Mouse (Mus musculus): ENCODE measurements around the gene Syde1. TPM values are rescaled to one million over a fixed set of nuclear protein-coding genes. Genes with fewer than 3 reads are reported as not detected.
"Not testable (repeated sequence)": the region's sequence is repeated elsewhere in the genome, so short reads cannot be mapped to it uniquely, and the experiment has no call there.

Syde1 gene
- polyA plus RNA-seq (2012; rRNA removed), result 17.6 and 19.8 TPM in 2 replicates

GRCm38 (mm10) chr10:78591406-78592328 is at the start of gene Syde1:
Syde1 (minus strand) TSS chr10:78591964.
- TF ChIP-seq CTCF (IDR thresholded peaks at IDR 0.05; ENCODE audit: borderline replicate concordance, insufficient read depth, low read depth, low read length) (no peak), POLR2A (IDR thresholded peaks at IDR 0.05; ENCODE audit: borderline replicate concordance, insufficient read depth, low read length) (no peak)
- peaks cover 3% of the 10 kb centered on the region for H3K4me1 ChIP-seq (ENCODE audit: control insufficient read depth, insufficient read depth, low read length)
- H3K4me3 ChIP-seq (replicated peaks; ENCODE audit: insufficient read depth, low read depth, low read length), result peak within 1 kb of the TSS; percentile 68
- DNase-seq, result peak in 1 of 2 experiments; percentile 52
- H3K27me3 ChIP-seq (ENCODE audit: control insufficient read depth, insufficient read depth, low read length), result no peaks in the 10 kb centered on the region; the same call in 1 of the 2 replicates
- WGBS, result 7% methylated on average over 52 of the region's 54 CpGs
- no peak within 1 kb of the TSS for H3K27ac ChIP-seq (ENCODE audit: insufficient read depth, low read length)

- Histone ChIP-seq H3K4me3 (replicated peaks; ENCODE audit: insufficient read depth, low read depth, low read length) (no peak overlapping the region), H3K4me1 (ENCODE audit: control insufficient read depth, insufficient read depth, low read length) (peaks cover 8% of the 10 kb centered on the region), H3K27ac (ENCODE audit: insufficient read depth, low read length) (no peak overlapping the region), H3K27me3 (ENCODE audit: control insufficient read depth, insufficient read depth, low read length) (no peaks in the 10 kb centered on the region)
- peak; percentile 19 to 39 for DNase-seq
- 10% methylated on average over 6 of the region's 6 CpGs for WGBS
- TF ChIP-seq CTCF (IDR thresholded peaks at IDR 0.05; ENCODE audit: borderline replicate concordance, insufficient read depth, low read depth, low read length) (peak; percentile 67), POLR2A (IDR thresholded peaks at IDR 0.05; ENCODE audit: borderline replicate concordance, insufficient read depth, low read length) (no peak)
Observed at GRCm38 (mm10) chr10:78632311-78632710, 40.5 kb upstream of the Syde1 start.

- Histone ChIP-seq H3K27me3 (ENCODE audit: control insufficient read depth, insufficient read depth, low read length) (no peaks in the 10 kb centered on the region), H3K4me1 (ENCODE audit: control insufficient read depth, insufficient read depth, low read length) (peaks cover 8% of the 10 kb centered on the region), H3K4me3 (replicated peaks; ENCODE audit: insufficient read depth, low read depth, low read length) (no peak overlapping the region), H3K27ac (ENCODE audit: insufficient read depth, low read length) (no peak overlapping the region)
- 18% methylated on average over 4 of the region's 4 CpGs for WGBS
- DNase-seq, result peak; percentile 58 to 69
- TF ChIP-seq POLR2A (IDR thresholded peaks at IDR 0.05; ENCODE audit: borderline replicate concordance, insufficient read depth, low read length), result no peak
- no peak for TF ChIP-seq CTCF (IDR thresholded peaks at IDR 0.05; ENCODE audit: borderline replicate concordance, insufficient read depth, low read depth, low read length)
Observed at GRCm38 (mm10) chr10:78630194-78630593, 38.4 kb upstream of the Syde1 start.

- not testable (repeated sequence) for DNase-seq; H3K4me1 ChIP-seq (ENCODE audit: control insufficient read depth, insufficient read depth, low read length)
- WGBS, result 76% methylated on average over 3 of the region's 3 CpGs
Observed at GRCm38 (mm10) chr10:78623143-78623542, 31.4 kb upstream of the Syde1 start.

GRCm38 (mm10) chr10:78617974-78618373 is 26.2 kb upstream of the Syde1 start, which contains the start of gene Olfr1357:
Olfr1357 (minus strand) TSS chr10:78618074.
- no peak for DNase-seq
- no peaks in the 10 kb centered on the region for H3K27me3 ChIP-seq (ENCODE audit: control insufficient read depth, insufficient read depth, low read length)
- WGBS, result 89% methylated on average over 1 of the region's 1 CpGs
- TF ChIP-seq CTCF (IDR thresholded peaks at IDR 0.05; ENCODE audit: borderline replicate concordance, insufficient read depth, low read depth, low read length) (no peak), POLR2A (IDR thresholded peaks at IDR 0.05; ENCODE audit: borderline replicate concordance, insufficient read depth, low read length) (no peak)
- H3K4me3 ChIP-seq (replicated peaks; ENCODE audit: insufficient read depth, low read depth, low read length), result no peak within 1 kb of the TSS
- no peaks in the 10 kb centered on the region for H3K4me1 ChIP-seq (ENCODE audit: control insufficient read depth, insufficient read depth, low read length)
- H3K27ac ChIP-seq (ENCODE audit: insufficient read depth, low read length), result no peak within 1 kb of the TSS

More at GRCm38 (mm10) chr10:78623143-78623542, 31.4 kb upstream of the Syde1 start:
- not testable (repeated sequence) for H3K27me3 ChIP-seq (ENCODE audit: control insufficient read depth, insufficient read depth, low read length); H3K27ac ChIP-seq (ENCODE audit: insufficient read depth, low read length); H3K4me3 ChIP-seq (replicated peaks; ENCODE audit: insufficient read depth, low read depth, low read length)

- WGBS, result 82% methylated on average over 3 of the region's 3 CpGs
- Histone ChIP-seq H3K27ac (ENCODE audit: insufficient read depth, low read length) (no peak overlapping the region), H3K4me1 (ENCODE audit: control insufficient read depth, insufficient read depth, low read length) (no peaks in the 10 kb centered on the region), H3K4me3 (replicated peaks; ENCODE audit: insufficient read depth, low read depth, low read length) (no peak overlapping the region), H3K27me3 (ENCODE audit: control insufficient read depth, insufficient read depth, low read length) (no peaks in the 10 kb centered on the region)
- TF ChIP-seq POLR2A (IDR thresholded peaks at IDR 0.05; ENCODE audit: borderline replicate concordance, insufficient read depth, low read length) (no peak), CTCF (IDR thresholded peaks at IDR 0.05; ENCODE audit: borderline replicate concordance, insufficient read depth, low read depth, low read length) (no peak)
- DNase-seq, result no peak
Observed at GRCm38 (mm10) chr10:78607602-78608001, 15.8 kb upstream of the Syde1 start.

- Histone ChIP-seq H3K4me1 (ENCODE audit: control insufficient read depth, insufficient read depth, low read length) (no peaks in the 10 kb centered on the region), H3K27ac (ENCODE audit: insufficient read depth, low read length) (no peak overlapping the region), H3K27me3 (ENCODE audit: control insufficient read depth, insufficient read depth, low read length) (no peaks in the 10 kb centered on the region), H3K4me3 (replicated peaks; ENCODE audit: insufficient read depth, low read depth, low read length) (no peak overlapping the region)
- WGBS, result 34% methylated on average over 3 of the region's 3 CpGs
- DNase-seq, result peak; percentile 54 to 58
- no peak for TF ChIP-seq POLR2A (IDR thresholded peaks at IDR 0.05; ENCODE audit: borderline replicate concordance, insufficient read depth, low read length)
- TF ChIP-seq CTCF (IDR thresholded peaks at IDR 0.05; ENCODE audit: borderline replicate concordance, insufficient read depth, low read depth, low read length), result peak; percentile 62; the same call in 1 of the 2 replicates
Observed at GRCm38 (mm10) chr10:78605080-78605479, 13.3 kb upstream of the Syde1 start.

GRCm38 (mm10) chr10:78599865-78600264 is 8.1 kb upstream of the Syde1 start:
- 82% methylated on average over 5 of the region's 5 CpGs for WGBS
- H3K27me3 ChIP-seq (ENCODE audit: control insufficient read depth, insufficient read depth, low read length), result no peaks in the 10 kb centered on the region
- DNase-seq, result no peak
- TF ChIP-seq CTCF (IDR thresholded peaks at IDR 0.05; ENCODE audit: borderline replicate concordance, insufficient read depth, low read depth, low read length) (no peak), POLR2A (IDR thresholded peaks at IDR 0.05; ENCODE audit: borderline replicate concordance, insufficient read depth, low read length) (no peak)
- H3K27ac ChIP-seq (ENCODE audit: insufficient read depth, low read length), result no peak overlapping the region
- H3K4me3 ChIP-seq (replicated peaks; ENCODE audit: insufficient read depth, low read depth, low read length), result no peak overlapping the region
- no peaks in the 10 kb centered on the region for H3K4me1 ChIP-seq (ENCODE audit: control insufficient read depth, insufficient read depth, low read length)
